Mouse (Mus musculus) thymus, postnatal 25 days (tissue): ENCODE results near the gene Atmin.

Experiments
- DNase-seq: peaks from one replicate; pipeline ENCODE4 v3.0.0; 2022

Gene Atmin

DNA sequence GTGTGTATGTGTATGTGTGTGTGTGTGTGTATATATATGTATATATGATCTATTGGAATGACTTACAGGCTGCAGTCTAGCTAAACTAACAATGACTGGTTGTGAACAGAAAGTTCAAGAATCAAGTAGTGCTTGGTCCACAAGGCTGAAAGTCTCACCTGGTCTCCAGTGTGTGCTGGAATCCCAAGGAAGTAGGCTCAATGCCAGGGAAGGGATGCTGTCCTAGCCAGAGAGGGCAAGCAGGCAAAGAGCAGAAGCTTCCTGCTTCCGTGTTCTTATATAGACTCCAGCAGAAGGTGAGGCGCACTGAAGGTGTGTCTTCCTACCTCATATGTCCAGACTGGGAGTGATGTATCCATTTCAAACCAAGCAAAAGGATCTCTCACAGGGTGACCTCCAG, 8.6 kb downstream of the Atmin start:
- DNase-seq, result no peak

DNA sequence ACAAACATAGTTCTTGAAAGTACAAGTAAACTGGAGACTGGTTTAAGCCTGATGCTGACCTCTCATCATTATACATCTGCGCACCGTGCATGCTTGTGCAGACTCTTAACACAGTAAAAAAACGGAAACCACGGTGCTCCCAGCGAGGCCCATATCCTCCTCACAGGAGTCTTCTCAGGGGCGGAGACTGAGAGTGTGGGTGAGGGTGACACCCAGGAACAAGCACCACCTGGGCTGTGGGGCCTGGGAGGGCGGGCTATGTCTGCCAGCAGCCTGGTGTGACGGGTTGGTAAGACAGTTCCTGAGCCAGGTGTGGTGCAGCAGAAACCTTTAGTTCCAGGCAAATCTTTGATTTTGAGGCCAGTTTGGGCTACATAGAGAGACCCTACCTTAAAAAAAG, 9.2 kb downstream of the Atmin start:
- peak; percentile 76 for DNase-seq

DNA sequence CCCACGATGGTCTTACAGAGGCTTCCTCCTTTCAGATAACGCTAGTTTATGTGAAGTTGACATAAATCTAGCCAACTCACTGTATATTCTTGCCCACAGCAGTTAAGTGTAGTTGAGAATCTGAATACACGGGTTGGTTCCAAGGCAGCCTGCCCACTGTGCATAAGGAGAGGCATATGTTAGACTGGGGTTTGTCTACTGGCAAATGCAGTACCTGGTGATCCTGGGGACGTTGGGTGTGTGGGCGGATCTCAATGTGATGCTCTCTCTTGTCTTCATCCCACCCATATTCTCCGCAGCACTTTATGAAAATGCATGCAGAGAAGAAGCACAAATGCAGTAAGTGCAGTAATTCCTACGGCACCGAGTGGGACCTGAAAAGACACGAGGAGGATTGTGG, 11.2 kb downstream of the Atmin start:
- DNase-seq, result no peak

DNA sequence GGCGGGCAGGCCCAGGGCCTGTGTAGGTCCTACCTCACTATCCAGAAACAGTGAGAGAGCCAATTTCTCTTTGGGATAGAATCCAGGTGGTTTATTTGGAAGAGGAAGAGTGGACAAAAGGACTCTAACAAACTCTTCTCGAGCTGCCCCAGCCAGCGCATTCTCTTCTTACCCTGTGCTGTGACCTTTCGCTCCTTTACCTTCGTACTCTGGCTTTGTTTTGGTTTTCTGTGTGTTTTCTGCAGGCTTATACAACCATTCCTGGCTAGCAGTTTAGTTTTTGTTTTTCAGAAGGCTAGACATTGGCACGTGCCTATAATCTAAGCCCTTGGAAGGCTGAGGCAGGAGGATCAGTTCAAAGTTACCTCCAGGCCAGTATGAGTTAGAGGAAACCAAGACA, 26.3 kb downstream of the Atmin start:
- no peak for DNase-seq

DNA sequence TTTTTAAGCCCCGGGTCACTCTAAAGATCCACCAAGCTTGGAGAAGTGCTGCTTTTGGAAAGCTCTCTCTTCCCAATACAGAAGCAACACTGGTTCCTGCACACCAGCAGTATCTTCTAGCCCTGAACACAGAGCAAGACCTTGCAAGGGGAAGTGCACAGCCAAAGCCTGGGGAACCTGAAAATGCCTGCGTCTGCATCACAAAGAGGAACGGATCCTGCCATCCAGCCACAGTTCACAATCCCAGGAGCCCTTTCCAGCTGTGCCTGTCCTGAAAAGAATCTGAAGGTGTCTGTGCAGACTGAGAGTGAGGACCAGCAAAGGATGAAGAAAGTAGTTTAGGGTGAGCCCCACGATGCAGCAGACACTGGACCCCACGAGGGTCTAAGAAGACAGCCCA, 31.9 kb downstream of the Atmin start:
- no peak for DNase-seq

DNA sequence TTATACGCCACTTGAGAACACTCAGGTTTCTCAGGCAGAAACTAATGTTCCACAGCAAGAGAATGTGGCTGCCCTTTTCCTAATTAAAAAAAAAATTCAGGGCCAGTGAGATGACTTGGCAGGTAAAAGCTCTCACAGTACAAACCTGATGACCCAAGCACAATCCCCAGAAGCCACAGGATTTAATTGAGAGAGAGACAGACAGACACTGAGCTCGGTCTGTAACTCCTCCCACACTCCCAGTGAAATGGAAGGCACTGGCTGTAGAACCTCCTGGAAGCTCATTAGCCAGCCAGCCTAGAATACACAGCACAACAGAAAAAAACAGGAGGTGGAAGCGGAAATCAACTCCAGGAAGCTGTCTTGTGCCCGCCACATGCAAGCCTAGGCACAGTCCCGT, 32.4 kb downstream of the Atmin start:
- DNase-seq, result no peak

DNA sequence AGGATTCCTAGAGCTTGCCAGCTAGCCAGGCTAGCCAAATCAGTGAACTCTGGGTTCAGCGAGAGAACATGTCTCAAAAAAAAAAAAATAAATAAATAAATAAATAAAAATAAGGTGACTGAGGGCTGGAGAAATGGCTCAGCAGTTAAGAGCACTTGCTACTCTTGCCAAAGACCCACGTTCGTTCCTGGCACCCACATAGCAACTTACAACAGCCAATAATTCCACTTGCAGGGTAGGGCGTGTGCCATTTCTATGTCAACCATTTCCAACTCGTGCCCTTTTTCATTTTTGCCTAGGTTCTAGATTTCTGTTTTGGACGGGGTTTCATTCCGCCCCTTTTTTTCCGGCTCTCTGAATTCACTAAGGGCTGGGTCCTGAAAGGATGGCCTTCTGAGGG, 34.9 kb downstream of the Atmin start:
- DNase-seq, result no peak

DNA sequence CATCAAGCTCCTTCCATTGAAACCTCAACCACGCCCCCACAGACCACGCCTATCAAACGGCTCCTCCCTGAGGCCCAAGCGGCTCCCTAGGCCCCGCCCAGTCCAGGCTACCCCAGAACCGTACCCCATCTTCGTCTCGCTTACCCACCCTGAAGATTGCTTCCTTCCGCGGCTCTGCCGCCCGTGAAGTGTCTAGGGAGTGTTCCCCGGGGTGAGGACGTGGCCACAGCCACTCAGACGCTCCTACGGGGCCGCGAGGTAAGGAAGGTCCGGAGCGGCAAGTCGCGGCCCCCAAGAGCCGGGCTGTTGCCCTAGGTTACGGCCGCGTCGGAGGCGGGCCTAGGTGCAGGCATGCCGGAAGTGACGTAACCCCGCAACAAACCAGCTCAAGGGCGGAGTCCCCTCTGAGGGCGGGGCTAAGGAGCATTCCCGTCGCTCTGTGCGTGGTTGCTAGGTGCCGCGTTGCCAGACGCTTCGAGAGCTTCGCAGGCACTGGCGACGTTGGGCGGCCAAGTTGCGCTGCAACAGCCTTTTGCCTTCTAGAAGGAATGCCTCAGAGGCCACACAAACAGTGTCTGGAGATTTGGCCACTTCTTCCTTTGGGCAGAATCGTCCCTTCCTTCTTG, 35.6 kb downstream of the Atmin start, which contains the start of gene 1700030J22Rik:
1700030J22Rik (minus strand) TSS at position 329 of the 626 bp plus-strand sequence.
- peak; percentile 99 for DNase-seq

DNA sequence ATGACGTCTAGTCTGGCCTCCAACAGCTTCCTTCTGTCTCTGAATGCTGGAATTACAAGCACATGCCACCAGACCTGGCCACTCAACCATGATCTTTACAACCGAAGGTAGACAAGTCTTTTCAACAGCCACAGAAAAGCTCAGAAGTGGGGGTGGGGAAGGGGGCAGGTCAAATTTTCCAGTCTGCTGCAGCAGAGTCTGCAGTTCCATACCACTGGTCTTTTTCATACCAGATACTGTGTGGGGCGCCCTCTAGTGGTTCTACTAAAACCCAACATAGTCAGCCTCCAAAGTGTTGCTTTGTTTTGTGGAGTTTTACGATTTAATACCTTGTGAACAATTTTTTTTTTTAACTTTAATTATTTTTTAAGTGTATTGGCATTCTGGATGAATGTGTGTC, 36.9 kb downstream of the Atmin start:
- peak; percentile 63 for DNase-seq

DNA sequence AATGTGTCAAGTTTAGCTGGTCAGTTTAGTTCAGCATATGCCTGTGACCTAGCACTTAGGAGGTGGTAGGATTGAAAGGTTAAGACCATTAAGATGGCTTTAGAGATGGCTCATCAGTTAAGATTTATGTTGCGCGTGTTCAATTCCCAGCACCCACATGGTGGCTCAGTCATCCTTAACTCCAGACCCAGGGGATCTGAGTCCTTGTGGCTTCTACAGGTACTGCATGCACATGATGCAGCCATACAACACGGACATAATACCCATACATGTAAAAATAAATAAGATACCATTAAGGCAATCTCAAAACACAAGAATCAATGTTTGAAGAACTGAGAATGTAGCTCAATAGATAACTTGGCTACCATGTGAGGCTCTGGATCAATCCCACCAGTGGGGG, 46.6 kb downstream of the Atmin start:
- DNase-seq, result no peak

DNA sequence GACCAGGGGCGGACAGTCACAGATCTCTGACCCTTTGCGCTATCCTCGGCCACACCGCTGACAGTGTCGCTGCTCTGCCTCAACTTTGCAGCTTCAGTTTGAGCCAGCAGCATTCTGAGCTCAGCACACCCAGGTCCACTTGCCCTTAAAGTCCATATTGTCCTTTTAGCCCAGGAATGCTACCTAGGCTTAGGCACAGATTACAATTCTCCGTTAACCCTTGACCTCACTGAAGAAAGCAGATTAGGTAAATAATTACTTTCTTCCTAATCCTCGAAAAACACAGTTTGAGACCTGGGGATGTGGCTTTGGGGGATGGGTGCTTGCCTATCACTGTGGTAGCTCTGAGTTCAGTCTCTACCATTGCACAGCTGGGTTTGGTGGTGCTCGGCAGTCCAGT, 48.0 kb downstream of the Atmin start:
- no peak for DNase-seq

DNA sequence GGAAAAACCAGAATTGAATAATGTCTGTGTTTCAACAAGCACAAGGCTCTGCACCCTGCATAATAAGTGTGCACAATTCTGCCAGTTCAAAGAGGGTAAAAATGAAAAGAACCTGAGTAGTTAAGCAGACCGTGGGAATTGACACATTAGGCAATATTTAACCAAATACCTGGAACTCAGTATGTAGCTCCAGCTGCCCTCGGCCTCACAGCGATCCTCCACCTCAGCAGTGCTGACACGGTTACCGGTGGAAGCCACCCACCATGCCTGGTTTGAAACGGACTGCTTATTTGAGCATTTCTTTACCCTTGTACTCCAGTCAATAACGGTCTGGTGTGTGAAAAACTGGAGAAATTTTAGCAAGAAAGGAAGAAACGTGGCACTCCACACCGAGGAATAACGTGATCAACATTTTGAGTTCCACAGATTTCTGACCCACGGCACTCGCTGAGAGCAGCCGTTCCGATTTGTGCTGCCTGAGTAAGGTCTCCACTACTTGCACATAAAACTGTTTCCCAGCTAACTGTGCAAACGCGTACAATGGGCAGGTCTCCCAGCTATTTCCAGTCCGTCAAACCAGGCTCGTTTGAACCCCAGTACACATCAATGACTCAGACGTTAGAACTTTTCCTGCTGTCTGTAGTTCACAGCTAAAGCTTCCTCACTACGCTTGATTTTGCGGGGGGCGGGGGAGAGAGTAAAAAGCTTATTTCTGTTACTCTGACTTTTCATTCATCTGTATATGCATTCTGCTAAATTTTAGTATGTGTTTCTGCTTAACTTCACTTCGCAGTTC, 49.2 kb downstream of the Atmin start:
- DNase-seq, result peak; percentile 39

DNA sequence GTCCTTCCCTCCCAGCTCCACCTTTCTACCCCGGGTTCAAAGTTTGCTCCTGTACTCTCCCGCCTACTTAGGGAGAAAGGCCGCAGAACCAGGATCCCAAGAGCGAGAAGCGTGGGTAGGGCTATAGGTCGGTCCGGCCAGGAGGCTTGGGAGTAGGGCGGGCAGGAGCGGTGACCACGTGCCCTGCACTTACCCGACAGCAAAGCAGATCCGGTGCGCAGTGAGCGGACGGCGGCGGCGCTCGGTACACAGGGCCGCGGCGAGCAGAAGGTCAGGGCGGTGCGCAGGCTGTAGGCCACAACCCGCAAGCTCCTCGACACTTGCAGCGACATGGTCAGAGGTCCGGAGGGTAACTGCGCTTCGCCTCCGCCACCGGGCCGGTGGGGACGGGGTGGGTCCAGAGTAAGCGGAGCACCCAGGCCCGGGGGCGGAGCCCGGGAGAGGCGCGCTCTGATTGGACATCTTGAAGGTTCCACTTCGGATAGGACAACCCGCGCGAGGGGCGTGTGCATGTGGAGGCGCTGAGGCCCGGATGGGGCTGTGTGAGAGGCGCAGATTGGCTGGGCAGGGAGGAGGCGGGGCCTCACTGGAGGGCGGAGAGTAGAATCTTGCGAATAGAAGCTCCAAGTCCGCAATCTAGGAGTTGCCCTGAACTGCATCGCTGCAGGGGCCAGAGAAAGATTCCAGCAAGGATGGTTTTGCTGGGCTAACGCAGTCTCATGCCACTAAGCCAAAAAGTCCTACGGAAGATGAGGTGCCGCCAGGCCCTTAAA, 50.1 kb downstream of the Atmin start, which contains the start of gene Gcsh:
Gcsh (minus strand) TSS at position 443 of the 773 bp plus-strand sequence.
- DNase-seq, result peak; percentile 97

DNA sequence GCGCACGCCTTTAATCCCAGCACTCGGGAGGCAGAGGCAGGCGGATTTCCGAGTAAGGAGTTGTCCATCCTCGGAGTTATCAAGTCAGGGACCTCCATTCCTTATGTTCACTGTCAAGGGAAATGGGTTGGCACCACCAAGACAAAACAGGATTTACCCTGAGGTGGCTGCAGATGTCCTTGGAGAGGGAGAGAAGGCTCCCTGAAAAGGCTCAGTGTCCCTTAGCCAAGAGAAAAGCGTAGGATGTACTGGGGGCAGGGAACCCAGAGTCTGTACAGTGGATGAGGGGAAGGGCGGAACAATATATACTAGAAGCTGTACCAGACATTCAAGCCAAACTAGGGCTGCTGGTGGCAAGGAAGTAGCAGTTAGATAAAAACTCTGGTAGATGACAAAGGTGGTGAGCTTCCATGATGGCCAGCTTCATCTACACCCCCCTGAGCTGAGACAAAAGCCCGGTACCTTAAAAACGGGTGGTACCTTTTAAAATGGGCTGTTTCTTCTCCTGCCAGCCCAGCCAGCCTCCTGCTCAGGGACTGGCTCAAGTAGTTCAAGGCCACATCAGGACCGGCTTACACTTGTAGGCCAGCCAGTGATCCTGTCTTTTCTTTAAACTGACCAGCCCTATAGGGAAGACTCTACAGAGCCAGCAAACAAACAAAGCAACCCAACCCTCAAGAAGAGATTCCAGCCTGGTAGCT, 51.0 kb downstream of the Atmin start:
- DNase-seq, result no peak
